Mouse (Mus musculus) hindlimb bud, embryonic 11.5 days (tissue): Measurements from ENCODE around the gene Gng7.

Experiments used
- DNase-seq: peaks from one replicate; pipeline ENCODE4 v3.0.0-alpha.2; 2012; ENCODE audit warnings: low read depth, low spot score; ENCODE audit errors: extremely low spot score

The Gng7 gene

GRCm38 (mm10) chr10:80970159-80970558, 44.6 kb downstream of the Gng7 start:
- DNase-seq = no peak

- DNase-seq = no peak
Observed at GRCm38 (mm10) chr10:80969298-80969697, 45.4 kb downstream of the Gng7 start.

- DNase-seq = no peak
Observed at GRCm38 (mm10) chr10:80968106-80968505, 46.6 kb downstream of the Gng7 start.

- no peak for DNase-seq
Observed at GRCm38 (mm10) chr10:80967101-80967656, 47.6 kb downstream of the Gng7 start.

GRCm38 (mm10) chr10:80966296-80966695, 48.4 kb downstream of the Gng7 start:
- no peak for DNase-seq

- DNase-seq = no peak
Observed at GRCm38 (mm10) chr10:80963031-80963975, 51.4 kb downstream of the Gng7 start.

- no peak for DNase-seq
Observed at GRCm38 (mm10) chr10:80962585-80962984, 52.2 kb downstream of the Gng7 start.

GRCm38 (mm10) chr10:80962051-80962472, 52.7 kb downstream of the Gng7 start:
- DNase-seq = no peak

- no peak for DNase-seq
Observed at GRCm38 (mm10) chr10:80960551-80961508, 53.9 kb downstream of the Gng7 start.

- DNase-seq = no peak
Observed at GRCm38 (mm10) chr10:80958979-80959637, 55.6 kb downstream of the Gng7 start.

- no peak for DNase-seq
Observed at GRCm38 (mm10) chr10:80957791-80958190, 57.0 kb downstream of the Gng7 start.

- DNase-seq = no peak
Observed at GRCm38 (mm10) chr10:80956901-80957300, 57.8 kb downstream of the Gng7 start.

GRCm38 (mm10) chr10:80956385-80956784, 58.4 kb downstream of the Gng7 start:
- no peak for DNase-seq

- DNase-seq = no peak
Observed at GRCm38 (mm10) chr10:80955536-80955935, 59.2 kb downstream of the Gng7 start.

GRCm38 (mm10) chr10:80954843-80955242, 59.9 kb downstream of the Gng7 start:
- DNase-seq = no peak

- no peak for DNase-seq
Observed at GRCm38 (mm10) chr10:80954415-80954814, 60.3 kb downstream of the Gng7 start.

GRCm38 (mm10) chr10:80952449-80952848, 62.3 kb downstream of the Gng7 start:
- DNase-seq = no peak

GRCm38 (mm10) chr10:80951761-80952390, 62.9 kb downstream of the Gng7 start:
- DNase-seq = no peak

GRCm38 (mm10) chr10:80950314-80950713, 64.4 kb downstream of the Gng7 start:
- no peak for DNase-seq

GRCm38 (mm10) chr10:80949081-80949480, 65.7 kb downstream of the Gng7 start:
- no peak for DNase-seq
